Mouse (Mus musculus): ENCODE results near the gene Gdf10.

DNA sequence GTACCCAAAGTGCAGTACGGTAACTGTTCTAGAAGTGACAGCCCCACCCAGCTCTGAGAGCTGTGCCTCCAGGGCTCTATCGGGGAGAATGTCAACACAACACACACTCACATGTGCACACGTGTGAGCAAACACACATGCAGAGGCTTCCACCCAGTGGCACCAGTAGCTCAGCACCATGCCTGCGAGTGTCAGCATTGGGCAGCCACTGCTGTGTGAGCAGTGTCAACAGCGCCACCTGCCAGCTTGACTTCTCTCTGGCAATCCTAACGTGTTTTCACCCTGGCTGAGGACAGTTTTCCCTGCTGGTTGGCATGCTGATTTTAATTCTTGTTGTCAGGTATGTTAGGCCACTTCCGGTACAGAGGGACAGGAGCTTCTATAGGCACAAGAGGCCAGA is 49.3 kb downstream of the Gdf10 start:
- no peak for TF ChIP-seq POLR2A (IDR thresholded peaks at IDR 0.05; ENCODE audit: insufficient read depth, low read length)
- peak; percentile 58 for TF ChIP-seq CTCF (IDR thresholded peaks at IDR 0.05; ENCODE audit: low read depth, low read length)
- TF ChIP-seq EP300 (IDR thresholded peaks at IDR 0.05; ENCODE audit: insufficient read depth, low read depth, low read length) = no peak
